Mouse (Mus musculus) cortical plate, adult 2 months (tissue): ENCODE measurements around the gene Thbs3. TPM values are rescaled to one million over a fixed set of nuclear protein-coding genes. Genes with fewer than 3 reads are reported as not detected.

Source experiments
- H3K27ac ChIP-seq: fragments of 200-500 bp; 2 replicates; pipeline ENCODE4 v1.5.1; 2012; ENCODE audit warnings: low read length, control low read depth, inconsistent platforms; ENCODE audit not compliant: insufficient read depth
- H3K4me1 ChIP-seq: fragments of 200-500 bp; 2 replicates; pipeline ENCODE4 v1.6.1; 2011; ENCODE audit warnings: low read length; ENCODE audit not compliant: control insufficient read depth, insufficient read depth
- H3K4me3 ChIP-seq: fragments of 200-500 bp; 2 replicates; pipeline ENCODE4 v1.5.1; 2011; ENCODE audit warnings: mild to moderate bottlenecking, low read length, control low read depth; ENCODE audit not compliant: insufficient read depth
- CTCF ChIP-seq: fragments of 200-500 bp; IDR thresholded peaks from 2 replicates; pipeline ENCODE4 v1.5.1; 2011; ENCODE audit warnings: mild to moderate bottlenecking, control low read depth, low read length; ENCODE audit not compliant: insufficient read depth; ENCODE audit errors: extremely low read depth
- POLR2A ChIP-seq: fragments of 200-500 bp; IDR thresholded peaks from 2 replicates; pipeline ENCODE4 v1.6.1; 2011; ENCODE audit warnings: mild to moderate bottlenecking, low read length, control low read depth; ENCODE audit not compliant: insufficient read depth; ENCODE audit errors: extremely low read depth
- polyA plus RNA-seq: library from polyadenylated mRNA; depleted of rRNA; stranded (reverse); fragments of >200 nt; gene quantifications from 2 replicates; pipeline ENCODE4 v1.2.3, GENCODE M21; 2012

Gene Thbs3
- polyA plus RNA-seq, 1 experiment: 68.9 TPM

DNA sequence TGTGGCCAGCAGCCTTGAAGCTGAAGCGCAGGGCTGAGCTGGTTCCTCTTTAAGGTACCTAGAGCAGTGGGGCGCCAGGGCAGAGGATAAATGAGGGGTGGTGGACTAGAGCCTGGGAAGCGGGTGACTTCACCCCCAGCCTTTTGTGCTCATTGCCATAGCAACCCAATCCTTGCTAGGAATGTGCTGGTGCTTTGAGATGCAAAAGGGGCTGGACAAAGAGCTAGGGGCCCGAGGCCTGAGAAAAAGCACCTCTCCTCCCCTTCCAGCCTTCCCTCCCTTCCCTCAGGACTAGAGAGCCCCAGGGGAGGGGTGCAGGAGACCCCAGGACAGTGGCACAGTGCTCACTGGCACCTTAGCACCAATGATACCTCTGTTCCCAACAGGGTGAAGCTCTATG is 10.9 kb downstream of the Thbs3 start:
- H3K4me1 ChIP-seq: peaks cover 1% of the 10 kb centered on the region; the same call in 1 of the 2 replicates
- H3K27ac ChIP-seq: peak overlapping the region; percentile 84
- TF ChIP-seq POLR2A (0 out of 2 replicates have a peak, but pooled peaks have one; percentile 27), CTCF (no peak)
- H3K4me3 ChIP-seq: peak overlapping the region; percentile 16

DNA sequence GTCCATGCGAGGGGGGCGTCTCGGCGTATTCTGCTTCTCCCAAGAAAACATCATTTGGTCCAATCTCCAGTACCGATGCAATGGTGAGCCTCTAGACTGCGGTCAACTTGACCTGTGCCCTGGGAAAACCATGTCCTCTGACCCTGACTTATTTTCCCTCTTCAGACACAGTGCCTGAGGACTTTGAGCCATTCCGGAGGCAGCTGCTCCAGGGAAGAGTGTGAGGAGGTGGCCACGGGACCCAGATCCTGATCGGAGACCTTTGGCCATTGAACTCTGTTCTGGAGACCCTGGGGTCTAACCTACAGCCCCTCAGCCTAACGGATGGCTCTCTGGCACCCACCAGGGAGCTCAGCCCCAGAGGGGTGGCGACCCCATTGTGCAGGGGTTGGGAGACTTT is 11.4 kb downstream of the Thbs3 start:
- peaks cover 1% of the 10 kb centered on the region; the same call in 1 of the 2 replicates for H3K4me1 ChIP-seq

DNA sequence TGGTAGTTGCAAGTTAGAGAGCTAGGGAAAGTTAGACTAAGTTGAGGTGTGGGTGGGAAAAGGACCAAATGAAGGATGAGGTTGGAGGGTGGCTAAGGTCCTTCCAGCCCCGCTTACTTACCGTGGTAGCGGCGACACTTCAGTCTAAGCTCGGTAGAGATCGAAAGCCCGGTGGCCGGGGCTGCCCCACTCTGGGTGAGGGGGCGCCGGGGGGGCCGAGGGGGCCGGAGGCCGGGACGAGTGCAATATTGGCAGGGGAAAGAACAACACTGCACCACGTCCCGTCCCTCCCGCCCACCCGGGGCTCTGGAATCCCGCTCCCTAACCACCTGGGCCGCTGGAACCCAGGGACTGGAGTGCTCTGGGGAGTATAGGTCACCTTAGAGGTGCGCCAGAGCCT is 11.9 kb downstream of the Thbs3 start, which contains the start of gene Mtx1:
Gene Mtx1, minus strand, starts transcription at position 189 of the 400 bp plus-strand sequence.
- Histone ChIP-seq H3K27ac (peak within 1 kb of the TSS; percentile 84), H3K4me3 (peak within 1 kb of the TSS; percentile 16), H3K4me1 (peaks cover 1% of the 10 kb centered on the region; the same call in 1 of the 2 replicates)
- TF ChIP-seq POLR2A: no peak

More for the DNA sequence above, 11.4 kb downstream of the Thbs3 start:
- TF ChIP-seq POLR2A (no peak), CTCF (no peak)
- Histone ChIP-seq H3K27ac (peak overlapping the region; percentile 84), H3K4me3 (peak overlapping the region; percentile 16)

DNA sequence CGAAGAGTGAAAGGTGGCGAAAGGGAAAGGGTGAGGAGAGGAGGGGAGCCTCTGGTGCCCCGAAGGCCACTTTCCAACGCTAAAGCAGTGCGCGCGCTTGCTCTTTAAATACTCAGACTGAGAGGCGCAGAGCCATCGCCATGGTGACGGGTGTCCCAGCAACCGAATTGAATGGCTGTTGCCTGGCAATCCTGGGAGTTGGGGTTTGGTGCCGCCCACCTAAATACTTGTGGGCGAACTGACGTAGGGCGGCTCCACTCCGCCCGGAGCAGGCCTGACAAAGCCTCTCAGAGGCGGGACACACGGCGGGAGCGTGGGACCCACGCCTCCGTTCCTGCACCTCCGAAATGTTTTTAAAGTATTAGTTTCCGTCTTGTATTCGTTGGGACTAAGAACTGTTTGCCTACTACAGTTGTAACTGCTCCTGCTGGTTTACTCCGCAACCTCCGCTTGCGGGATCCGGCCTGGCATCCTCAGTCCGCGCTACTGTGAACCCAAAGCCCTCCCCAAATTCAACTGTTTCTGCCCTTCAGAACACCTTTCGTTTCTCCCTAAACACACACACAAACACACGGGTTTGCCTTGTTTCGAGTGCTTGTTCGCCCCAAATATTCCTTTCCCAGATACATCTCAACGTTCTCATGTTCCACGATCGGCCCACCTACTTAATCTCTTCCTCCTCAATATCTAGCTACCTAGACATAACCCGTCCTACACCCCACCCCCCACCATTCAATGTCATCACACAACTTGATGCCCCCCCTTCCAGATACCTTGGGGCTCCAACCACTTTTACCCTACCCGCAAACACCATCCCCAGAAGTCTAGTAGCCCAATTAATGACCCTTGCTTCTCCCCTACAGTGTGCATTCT is 12.6 kb downstream of the Thbs3 start:
- Histone ChIP-seq H3K27ac (peak overlapping the region; percentile 11; the same call in 1 of the 2 replicates), H3K4me1 (peaks cover 1% of the 10 kb centered on the region; the same call in 1 of the 2 replicates)
- TF ChIP-seq POLR2A (peak; percentile 80), CTCF (no peak)

DNA sequence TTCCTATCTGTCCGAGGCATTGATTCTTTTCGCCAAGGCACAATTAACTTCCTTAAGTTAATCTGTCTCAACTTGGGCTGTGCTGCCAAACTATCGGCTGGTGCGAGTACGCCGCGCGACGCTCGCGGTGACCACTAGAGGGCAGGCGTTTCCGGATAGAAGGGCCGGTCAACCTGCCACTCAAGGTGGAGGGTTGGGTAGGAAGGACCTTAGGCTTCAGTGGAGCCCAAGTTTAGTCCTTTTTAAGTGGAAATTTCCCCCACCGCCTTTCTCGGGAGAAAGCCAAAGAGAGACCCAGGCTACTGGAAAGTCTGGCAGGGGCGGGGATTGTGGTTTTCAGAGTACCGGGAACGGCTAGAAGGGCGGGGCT is 13.2 kb downstream of the Thbs3 start:
- H3K4me1 ChIP-seq: peaks cover 1% of the 10 kb centered on the region; the same call in 1 of the 2 replicates
- peak overlapping the region; percentile 13 for H3K4me3 ChIP-seq
- H3K27ac ChIP-seq: no peak overlapping the region
- TF ChIP-seq CTCF (peak; percentile 81), POLR2A (no peak)

More for the DNA sequence above, 12.6 kb downstream of the Thbs3 start:
- H3K4me3 ChIP-seq: peak overlapping the region; percentile 16

DNA sequence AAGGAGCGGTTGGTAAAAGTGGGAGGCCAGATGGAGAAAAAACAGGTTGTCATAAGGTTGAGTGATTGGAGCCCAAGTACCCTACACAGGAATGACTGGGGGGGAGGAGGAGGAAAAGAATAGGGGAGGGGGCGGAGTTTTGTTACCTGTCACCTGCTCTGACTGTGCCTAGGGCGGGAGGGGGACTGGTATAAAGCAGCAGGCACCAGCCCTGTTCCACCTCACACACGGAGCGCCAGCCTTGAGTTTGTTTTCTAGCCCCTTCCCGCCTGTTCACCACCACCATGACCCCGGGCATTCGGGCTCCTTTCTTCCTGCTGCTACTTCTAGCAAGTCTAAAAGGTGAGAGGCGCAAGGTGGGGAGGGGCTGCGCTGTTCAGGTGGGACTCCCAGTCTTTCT is 13.9 kb downstream of the Thbs3 start, which contains the start of gene Muc1:
Gene Muc1, plus strand, starts transcription at position 222 of the 400 bp plus-strand sequence.
- H3K4me3 ChIP-seq: peak within 1 kb of the TSS; percentile 13
- H3K4me1 ChIP-seq: peaks cover 1% of the 10 kb centered on the region; the same call in 1 of the 2 replicates
- no peak within 1 kb of the TSS; the same call in 1 of the 2 replicates for H3K27ac ChIP-seq
- no peak for TF ChIP-seq CTCF
- no peak for TF ChIP-seq POLR2A

DNA sequence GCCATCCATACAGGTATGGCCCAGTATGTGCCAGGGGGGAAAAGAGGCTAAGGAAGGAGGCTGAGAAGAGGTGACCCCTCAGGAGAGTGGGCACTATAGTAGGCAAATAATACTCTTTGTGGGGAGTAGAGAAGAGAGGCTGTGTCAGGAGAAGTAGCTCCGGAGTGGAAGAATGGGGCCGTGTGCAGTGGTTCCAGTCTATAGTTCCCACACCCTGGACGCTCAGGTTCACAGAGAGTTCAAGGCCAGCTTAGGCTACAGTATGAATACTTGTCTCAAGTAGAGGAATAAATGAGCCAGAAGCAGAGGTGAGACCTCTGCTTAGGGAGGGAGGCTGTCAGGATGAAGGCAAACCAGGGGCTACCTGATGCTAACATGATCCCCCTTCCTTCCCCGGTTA is 14.3 kb downstream of the Thbs3 start:
- Histone ChIP-seq H3K4me3 (no peak overlapping the region), H3K4me1 (no peaks in the 10 kb centered on the region), H3K27ac (no peak overlapping the region)
- no peak for TF ChIP-seq CTCF
- no peak for TF ChIP-seq POLR2A

DNA sequence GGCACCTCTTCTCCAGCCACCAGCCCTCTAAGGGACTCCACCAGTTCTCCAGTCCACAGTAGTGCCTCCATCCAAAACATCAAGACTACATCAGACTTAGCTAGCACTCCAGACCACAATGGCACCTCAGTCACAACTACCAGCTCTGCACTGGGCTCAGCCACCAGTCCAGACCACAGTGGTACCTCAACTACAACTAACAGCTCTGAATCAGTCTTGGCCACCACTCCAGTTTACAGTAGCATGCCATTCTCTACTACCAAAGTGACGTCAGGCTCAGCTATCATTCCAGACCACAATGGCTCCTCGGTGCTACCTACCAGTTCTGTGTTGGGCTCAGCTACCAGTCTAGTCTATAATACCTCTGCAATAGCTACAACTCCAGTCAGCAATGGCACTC is 15.6 kb downstream of the Thbs3 start:
- TF ChIP-seq POLR2A: no peak
- no peak for TF ChIP-seq CTCF
- Histone ChIP-seq H3K4me3 (no peak overlapping the region), H3K4me1 (no peaks in the 10 kb centered on the region), H3K27ac (no peak overlapping the region)

DNA sequence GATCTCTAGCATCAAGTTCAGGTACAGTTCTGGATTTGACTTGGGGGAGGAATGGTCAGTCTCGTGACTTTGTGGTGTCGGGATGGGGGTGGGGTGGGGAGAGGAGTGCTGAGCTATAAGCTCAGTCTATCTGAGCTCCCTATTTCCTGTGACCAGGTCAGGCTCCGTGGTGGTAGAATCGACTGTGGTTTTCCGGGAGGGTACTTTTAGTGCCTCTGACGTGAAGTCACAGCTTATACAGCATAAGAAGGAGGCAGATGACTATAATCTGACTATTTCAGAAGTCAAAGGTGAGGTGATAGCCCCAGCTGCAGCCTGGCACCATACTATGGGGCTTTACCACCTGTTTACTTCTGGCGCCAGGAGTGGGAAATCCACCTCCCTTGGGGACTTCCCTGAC is 16.4 kb downstream of the Thbs3 start:
- Histone ChIP-seq H3K4me1 (no peaks in the 10 kb centered on the region), H3K27ac (no peak overlapping the region), H3K4me3 (no peak overlapping the region)
- TF ChIP-seq CTCF: no peak
